Mouse (Mus musculus) testis, adult 2 months (tissue): ENCODE measurements around the gene Cwf19l2. TPM values are rescaled to one million over a fixed set of nuclear protein-coding genes. Genes with fewer than 3 reads are reported as not detected.

Source experiments
- H3K27ac ChIP-seq: fragments of 200-500 bp; 2 replicates; pipeline ENCODE4 v1.5.1; 2012; ENCODE audit warnings: low read depth, low read length; ENCODE audit not compliant: control insufficient read depth, insufficient read depth
- H3K27me3 ChIP-seq: fragments of 200-500 bp; 2 replicates; pipeline ENCODE4 v1.6.1; 2012; ENCODE audit warnings: mild to moderate bottlenecking, low read length, moderate library complexity; ENCODE audit not compliant: control insufficient read depth, insufficient read depth
- H3K36me3 ChIP-seq: fragments of 200-500 bp; 2 replicates; pipeline ENCODE4 v1.6.1; 2012; ENCODE audit warnings: mild to moderate bottlenecking, low read length; ENCODE audit not compliant: control insufficient read depth, insufficient read depth
- H3K4me1 ChIP-seq: fragments of 200-500 bp; 2 replicates; pipeline ENCODE4 v1.6.1; 2012; ENCODE audit warnings: low read length; ENCODE audit not compliant: control insufficient read depth, insufficient read depth
- H3K4me3 ChIP-seq: fragments of 200-500 bp; 2 replicates; pipeline ENCODE4 v1.5.1; 2012; ENCODE audit warnings: low read depth, mild to moderate bottlenecking, low read length, moderate library complexity, mixed read lengths; ENCODE audit not compliant: control insufficient read depth
- CTCF ChIP-seq: fragments of 200-500 bp; IDR thresholded peaks from 2 replicates; pipeline ENCODE4 v1.5.1; 2012; ENCODE audit warnings: low read depth, mild to moderate bottlenecking, inconsistent platforms, low read length, moderate library complexity; ENCODE audit not compliant: control insufficient read depth, insufficient read depth, insufficient replicate concordance
- POLR2A ChIP-seq: fragments of 200-500 bp; IDR thresholded peaks from 2 replicates; pipeline ENCODE4 v1.6.1; 2012; ENCODE audit warnings: low read depth, mild to moderate bottlenecking, inconsistent platforms, low read length, moderate library complexity; ENCODE audit not compliant: control insufficient read depth
- polyA plus RNA-seq: library from polyadenylated mRNA; depleted of rRNA; stranded (reverse); fragments of >200 nt; gene quantifications from 2 replicates; pipeline ENCODE4 v1.2.3, GENCODE M21; 2012; rRNA removed

Cwf19l2 gene
- polyA plus RNA-seq, 1 experiment: 0.95 TPM

- no peaks in the 10 kb centered on the region for H3K36me3 ChIP-seq
- H3K4me3 ChIP-seq: no peak overlapping the region
- TF ChIP-seq CTCF: no peak
- TF ChIP-seq POLR2A: no peak
- no peaks in the 10 kb centered on the region for H3K27me3 ChIP-seq
- no peak overlapping the region for H3K27ac ChIP-seq
- no peaks in the 10 kb centered on the region for H3K4me1 ChIP-seq
These were observed 117.6 kb downstream of the Cwf19l2 start for GRCm38 (mm10) chr9:3521031-3521430.

Other genes with a start within 250 kb of the Cwf19l2 start
- gene Alkbh8, start 68.5 kb upstream of the Cwf19l2 start, polyA plus RNA-seq: 1.2 and 1.8 TPM in 2 replicates
- gene Gucy1a2, start 129.2 kb downstream of the Cwf19l2 start, polyA plus RNA-seq: 0.27 and 0.29 TPM in 2 replicates